Comparison of ENCODE assay signal across 8 mouse cellular contexts in genomic region chr5:132231280-132232047, GRCm38 (mm10).
DNase-seq lines count a peak whose midpoint lies in the region; ATAC-seq lines count a peak whose summit lies in the region.

No protein-coding gene starts in this region.

- intact Hi-C loops in gastrocnemius, postnatal 36 days (cut with DNase I), result loop anchor here (2.0 kb wide), 1 partner anchor 1353 kb away; no protein-coding TSS in a partner anchor

- peak; percentile 70 for DNase-seq in adrenal gland, postnatal 10 days
- peak; percentile 82 for DNase-seq in embryo, embryonic 10 days (ENCODE audit: low spot score)
- peak; percentile 29 to 37 for DNase-seq in gastrocnemius, postnatal 36 days
- DNase-seq in hindlimb bud, embryonic 11.5 days (ENCODE audit: extremely low spot score, low read depth, low spot score), result peak; percentile 20
- DNase-seq in left cerebral cortex, adult 18-20 months (ENCODE audit: low spot score in 2 of 2), result peak; percentile 59 to 77
- peak; percentile 55 to 56 for DNase-seq in right cerebral cortex, postnatal 36 days (ENCODE audit: low spot score in 2 of 2)

- ATAC-seq in megakaryocyte progenitor cell, adult 5-6 weeks (replicated peaks; ENCODE audit: poor library complexity), result peak; percentile 77
- ATAC-seq in activated CD4-positive, CD25-positive, alpha-beta regulatory T cell, adult 4 months, result no peak

Comparison
In these comparisons a context has a peak if more than half of its experiments do, and no peak if none do; other contexts are left out.
1. DNase-seq: peak in every context shown above with its lines; median percentile 82 in embryo, embryonic 10 days; 70 in adrenal gland, postnatal 10 days; 68 in left cerebral cortex, adult 18-20 months; 56 in right cerebral cortex, postnatal 36 days; 33 in gastrocnemius, postnatal 36 days; 20 in hindlimb bud, embryonic 11.5 days.